Mouse (Mus musculus): ENCODE measurements at regions not wholly inside any gene's neighbourhood (a gene's known extent, or its start where the extent isn't known, plus 50 kb on each side); places are given as distances from the start of the nearest gene placed in this dataset.

DNA sequence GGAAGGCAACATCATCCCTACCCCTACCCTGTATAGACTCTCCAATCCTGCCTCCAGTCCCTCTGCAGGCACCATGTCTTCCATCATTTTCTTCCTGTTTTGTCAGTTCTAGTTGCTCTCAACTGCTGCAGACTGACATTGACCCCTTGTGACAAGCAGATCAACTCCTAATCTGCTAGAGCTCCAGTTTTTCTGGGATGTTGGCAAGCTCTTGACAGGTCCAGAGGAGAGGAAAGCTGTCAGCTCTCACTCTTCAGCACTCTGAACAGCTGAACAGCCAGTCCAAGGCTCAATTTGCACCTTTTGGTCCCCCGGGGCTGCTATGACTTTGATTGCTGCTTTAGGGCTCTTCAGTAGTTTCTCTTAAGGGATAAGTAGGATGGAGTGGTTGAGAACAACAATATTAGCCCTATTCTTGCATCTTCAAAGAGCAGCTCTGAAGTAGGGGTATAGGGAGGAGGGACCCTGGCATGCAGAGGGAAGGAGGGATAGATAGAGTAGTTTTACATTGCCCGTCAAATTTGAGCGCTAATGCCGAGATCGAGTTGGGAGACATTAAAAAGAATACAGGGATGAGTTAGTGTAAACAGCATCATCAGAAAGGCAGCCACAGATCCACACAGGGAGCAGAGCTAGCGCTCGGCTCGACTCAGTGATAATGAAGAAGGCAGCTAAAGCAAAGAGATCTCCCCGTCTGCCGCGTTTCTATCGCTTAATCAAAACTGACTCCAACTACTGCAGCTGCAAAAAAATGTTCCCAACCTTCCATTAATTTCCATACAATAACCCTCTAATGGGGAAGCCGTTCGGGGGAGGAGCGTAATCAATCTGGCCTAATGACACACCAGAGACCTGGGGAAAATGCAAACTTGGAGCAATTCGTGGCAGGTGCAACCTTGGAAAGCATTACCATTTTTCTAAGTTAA, 257.1 kb upstream of the Camk1g start:
- TF ChIP-seq SRF (IDR thresholded peaks at IDR 0.05; ENCODE audit: control insufficient read depth, insufficient read length, low read depth), result no peak
- no peak for TF ChIP-seq POLR2A (IDR thresholded peaks at IDR 0.05; ENCODE audit: insufficient read length, low read depth)
- no peak for TF ChIP-seq MAX (IDR thresholded peaks at IDR 0.05; ENCODE audit: low read depth)
- no peak for TF ChIP-seq MYOD1 (IDR thresholded peaks at IDR 0.05; ENCODE audit: control insufficient read depth in 1 of 3, insufficient read length in 2 of 3, low read depth in 2 of 3)
- no peak for TF ChIP-seq CEBPB (IDR thresholded peaks at IDR 0.05; ENCODE audit: insufficient read depth, poor library complexity, severe bottlenecking)
- TF ChIP-seq E2F4 (IDR thresholded peaks at IDR 0.05; ENCODE audit: insufficient read depth), result no peak
- no peak for TF ChIP-seq POLR2AphosphoS2 (IDR thresholded peaks at IDR 0.05; ENCODE audit: insufficient read length, low read depth)
- no peak for TF ChIP-seq TCF3 (IDR thresholded peaks at IDR 0.05; ENCODE audit: insufficient read length, low read depth)
- no peak for TF ChIP-seq MYOG (IDR thresholded peaks at IDR 0.05; ENCODE audit: control insufficient read depth in 1 of 3, insufficient read depth in 1 of 3, insufficient read length in 2 of 3, low read depth in 2 of 3)
- no peak for TF ChIP-seq USF1 (IDR thresholded peaks at IDR 0.05; ENCODE audit: low read depth)
- TF ChIP-seq TCF12 (IDR thresholded peaks at IDR 0.05; ENCODE audit: insufficient read depth, poor library complexity, severe bottlenecking), result no peak
- no peak for TF ChIP-seq REST (IDR thresholded peaks at IDR 0.05; ENCODE audit: insufficient read depth, insufficient read length)

All from myocyte (in vitro differentiated cells).